Mouse (Mus musculus): ENCODE measurements around the gene Plekhh2. TPM values are rescaled to one million over a fixed set of nuclear protein-coding genes. Genes with fewer than 3 reads are reported as not detected.

Gene Plekhh2
- total and polyA plus RNA-seq, 3 experiments: 0.04 TPM; not detected in 2

DNA sequence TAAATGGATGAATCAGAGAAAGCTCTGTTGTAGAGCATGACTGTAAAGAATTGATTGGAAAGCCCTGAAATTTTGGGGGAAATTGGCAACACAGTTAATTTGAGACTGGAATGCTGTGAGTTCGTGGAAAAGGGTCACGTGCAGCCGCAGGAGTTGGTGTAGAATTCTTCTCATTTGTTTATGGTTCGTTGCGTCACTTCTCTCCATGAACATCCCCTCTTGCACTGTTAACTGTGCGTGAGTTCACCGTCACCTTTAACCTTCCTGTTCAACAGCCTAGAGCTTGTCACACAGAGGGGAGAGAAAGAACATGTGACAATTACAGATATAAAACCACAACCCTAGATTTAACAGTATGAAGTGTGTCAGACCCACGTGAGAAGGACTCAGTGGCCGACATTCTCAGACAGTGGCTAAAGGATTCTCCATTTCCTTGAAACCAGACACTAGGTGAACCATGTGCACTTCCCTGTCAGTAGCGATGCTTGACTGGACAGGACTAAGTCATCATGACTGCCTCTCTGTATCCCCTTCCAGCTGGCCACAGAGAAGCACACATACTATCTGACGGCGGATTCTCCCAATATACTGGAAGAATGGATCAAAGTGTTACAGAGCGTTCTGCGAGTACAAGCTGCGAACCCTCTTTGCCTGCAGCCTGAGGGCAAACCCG lies 65.1 kb downstream of the Plekhh2 start:
- H3K36me3 ChIP-seq (ENCODE audit: control insufficient read depth in 1 of 2, insufficient read depth in 2 of 2, low read length in 2 of 2): no peaks in the 10 kb centered on the region
- no peak overlapping the region for H3K27ac ChIP-seq (ENCODE audit: control insufficient read depth, low read depth, low read length)
- TF ChIP-seq GABPA (IDR thresholded peaks at IDR 0.05; ENCODE audit: low read depth, low read length) (no peak), TAL1 (IDR thresholded peaks at IDR 0.05; ENCODE audit: low read length) (no peak), CHD1 (IDR thresholded peaks at IDR 0.05; ENCODE audit: low read depth, low read length) (no peak), ZNF384 (IDR thresholded peaks at IDR 0.05; ENCODE audit: low read depth, low read length) (no peak), BHLHE40 (IDR thresholded peaks at IDR 0.05; ENCODE audit: borderline replicate concordance, low read depth, low read length) (no peak)
- no peak for DNase-seq (ENCODE audit: low read depth, low spot score)
- H3K9me3 ChIP-seq (replicated peaks; ENCODE audit: insufficient read depth, low read length): no peaks in the 10 kb centered on the region
- no peak overlapping the region for H3K4me3 ChIP-seq (ENCODE audit: control insufficient read depth in 1 of 2, insufficient read depth in 1 of 2, low read depth in 2 of 2, low read length in 2 of 2)
- no peaks in the 10 kb centered on the region for H3K79me2 ChIP-seq (ENCODE audit: control insufficient read depth, insufficient read depth, low read length, poor library complexity)
- no peak overlapping the region for H3K9ac ChIP-seq (ENCODE audit: control insufficient read depth, low read depth, low read length, poor library complexity, severe bottlenecking)
- H3K4me1 ChIP-seq (ENCODE audit: control insufficient read depth in 1 of 2, insufficient read depth in 2 of 2, low read length in 2 of 2): no peaks in the 10 kb centered on the region
- H3K27me3 ChIP-seq (ENCODE audit: control insufficient read depth in 1 of 2, insufficient read depth in 2 of 2, low read length in 2 of 2): peaks cover 0 to 3% of the 10 kb centered on the region in 2 experiments; a peak in 2 of 4 replicates

DNA sequence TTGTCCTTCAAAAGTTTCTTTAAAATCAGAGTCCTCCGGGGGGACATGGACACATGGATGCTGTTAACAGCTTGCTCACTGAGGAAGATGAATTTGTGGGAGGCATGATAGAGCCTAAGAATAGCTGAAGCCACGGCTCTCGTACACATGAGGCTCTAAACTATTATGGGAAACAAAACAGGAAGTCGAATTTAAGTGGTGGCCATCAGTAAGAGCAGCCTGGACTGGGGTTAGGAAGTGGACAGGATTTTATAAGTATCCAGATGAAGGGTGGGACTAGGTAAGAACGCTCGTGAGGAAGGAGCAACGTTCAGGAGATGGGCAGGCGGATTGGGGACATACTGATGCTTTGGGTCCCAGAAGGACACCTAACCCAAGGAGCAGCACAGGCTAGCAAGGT lies 67.6 kb downstream of the Plekhh2 start:
- DNase-seq (ENCODE audit: low read depth, low spot score): no peak
- no peak for TF ChIP-seq POLR2A (IDR thresholded peaks at IDR 0.05; ENCODE audit: control insufficient read depth in 1 of 2, insufficient read depth in 1 of 2, low read depth in 1 of 2, low read length in 2 of 2, poor library complexity in 1 of 2)
- no peak for TF ChIP-seq JUND (IDR thresholded peaks at IDR 0.05; ENCODE audit: low read depth, low read length)
- no peak for TF ChIP-seq SMC3 (IDR thresholded peaks at IDR 0.05; ENCODE audit: low read depth, low read length)
- no peak for TF ChIP-seq MYB (IDR thresholded peaks at IDR 0.05; ENCODE audit: low read depth, low read length)
- no peak for TF ChIP-seq CHD1 (IDR thresholded peaks at IDR 0.05; ENCODE audit: low read depth, low read length)
- no peak for TF ChIP-seq MXI1 (IDR thresholded peaks at IDR 0.05; ENCODE audit: low read depth, low read length)
- no peak for TF ChIP-seq TAL1 (IDR thresholded peaks at IDR 0.05; ENCODE audit: low read length)
- TF ChIP-seq KAT2A (conservative IDR thresholded peaks at IDR 0.05; ENCODE audit: low read depth, low read length): no peak
- no peak for TF ChIP-seq NRF1 (IDR thresholded peaks at IDR 0.05; ENCODE audit: insufficient read depth, low read depth, low read length, poor library complexity, severe bottlenecking)
- no peak for TF ChIP-seq SIN3A (IDR thresholded peaks at IDR 0.05; ENCODE audit: low read length)
- TF ChIP-seq POLR2AphosphoS5 (IDR thresholded peaks at IDR 0.05; ENCODE audit: borderline replicate concordance, low read depth, low read length): no peak
- TF ChIP-seq MAX (IDR thresholded peaks at IDR 0.05; ENCODE audit: low read length): no peak
- TF ChIP-seq ELF1 (IDR thresholded peaks at IDR 0.05; ENCODE audit: low read depth, low read length): no peak
- no peak for TF ChIP-seq ZMIZ1 (IDR thresholded peaks at IDR 0.05; ENCODE audit: low read depth, low read length)
- TF ChIP-seq TBP (IDR thresholded peaks at IDR 0.05; ENCODE audit: low read depth, low read length): no peak
- TF ChIP-seq CTCF (IDR thresholded peaks at IDR 0.05 in 2 of 3, conservative IDR thresholded peaks at IDR 0.05 in 1 of 3; ENCODE audit: control insufficient read depth in 1 of 3, insufficient read depth in 1 of 3, low read depth in 2 of 3, low read length in 3 of 3, poor library complexity in 1 of 3, severe bottlenecking in 1 of 3): no peak
- TF ChIP-seq USF1 (IDR thresholded peaks at IDR 0.05; ENCODE audit: low read depth, low read length): no peak
- no peak for TF ChIP-seq RAD21 (IDR thresholded peaks at IDR 0.05; ENCODE audit: low read depth, low read length)
- TF ChIP-seq ZKSCAN1 (IDR thresholded peaks at IDR 0.05; ENCODE audit: low read depth, low read length): no peak
- H3K36me3 ChIP-seq (ENCODE audit: control insufficient read depth in 1 of 2, insufficient read depth in 2 of 2, low read length in 2 of 2): no peaks in the 10 kb centered on the region
- no peaks in the 10 kb centered on the region for H3K79me2 ChIP-seq (ENCODE audit: control insufficient read depth, insufficient read depth, low read length, poor library complexity)
- H3K4me1 ChIP-seq (ENCODE audit: control insufficient read depth in 1 of 2, insufficient read depth in 2 of 2, low read length in 2 of 2): no peaks in the 10 kb centered on the region
- no peaks in the 10 kb centered on the region for H3K9me3 ChIP-seq (replicated peaks; ENCODE audit: insufficient read depth, low read length)
- H3K27me3 ChIP-seq (ENCODE audit: control insufficient read depth in 1 of 2, insufficient read depth in 2 of 2, low read length in 2 of 2): peaks cover 0 to 5% of the 10 kb centered on the region in 2 experiments; a peak in 3 of 4 replicates
- no peak overlapping the region for H3K27ac ChIP-seq (ENCODE audit: control insufficient read depth, low read depth, low read length)
- no peak overlapping the region for H3K4me3 ChIP-seq (ENCODE audit: control insufficient read depth in 1 of 2, insufficient read depth in 1 of 2, low read depth in 2 of 2, low read length in 2 of 2)
- no peak overlapping the region for H3K9ac ChIP-seq (ENCODE audit: control insufficient read depth, low read depth, low read length, poor library complexity, severe bottlenecking)

Data from MEL (cell line).